Mouse (Mus musculus): ENCODE measurements around the gene Cnmd.

Cnmd gene

GRCm38 (mm10) chr14:79642063-79642462 lies 19.9 kb downstream of the Cnmd start:
- DNase-seq: no peak

GRCm38 (mm10) chr14:79636814-79637213 lies 25.2 kb downstream of the Cnmd start:
- peak; percentile 85 for DNase-seq

GRCm38 (mm10) chr14:79633196-79633595 lies 28.8 kb downstream of the Cnmd start:
- DNase-seq: peak; percentile 92

- no peak for DNase-seq
These were observed 29.6 kb downstream of the Cnmd start for GRCm38 (mm10) chr14:79632330-79632729.

GRCm38 (mm10) chr14:79621143-79621542 lies 40.8 kb downstream of the Cnmd start:
- no peak for DNase-seq

GRCm38 (mm10) chr14:79619802-79620201 lies 42.2 kb downstream of the Cnmd start:
- DNase-seq: no peak

GRCm38 (mm10) chr14:79617121-79617828 lies 44.7 kb downstream of the Cnmd start:
- peak; percentile 90 for DNase-seq

- no peak for DNase-seq
These were observed 53.7 kb downstream of the Cnmd start for GRCm38 (mm10) chr14:79608286-79608685.

GRCm38 (mm10) chr14:79607352-79607751 lies 54.6 kb downstream of the Cnmd start:
- DNase-seq: peak; percentile 75

GRCm38 (mm10) chr14:79606867-79607266 lies 55.1 kb downstream of the Cnmd start:
- no peak for DNase-seq

GRCm38 (mm10) chr14:79606392-79606791 lies 55.6 kb downstream of the Cnmd start:
- no peak for DNase-seq

GRCm38 (mm10) chr14:79605881-79606280 lies 56.1 kb downstream of the Cnmd start:
- DNase-seq: peak; percentile 90

GRCm38 (mm10) chr14:79596602-79597001 lies 65.4 kb downstream of the Cnmd start:
- no peak for DNase-seq

- peak; percentile 59 for DNase-seq
These were observed 67.9 kb downstream of the Cnmd start for GRCm38 (mm10) chr14:79594069-79594468.

- DNase-seq: no peak
These were observed 70.4 kb downstream of the Cnmd start for GRCm38 (mm10) chr14:79591611-79592010.

GRCm38 (mm10) chr14:79590916-79591315 lies 71.1 kb downstream of the Cnmd start:
- DNase-seq: no peak

GRCm38 (mm10) chr14:79589401-79589800 lies 72.6 kb downstream of the Cnmd start:
- DNase-seq: peak; percentile 80

- DNase-seq: peak; percentile 85
These were observed 73.4 kb downstream of the Cnmd start for GRCm38 (mm10) chr14:79588534-79588951.

- no peak for DNase-seq
These were observed 74.1 kb downstream of the Cnmd start for GRCm38 (mm10) chr14:79587852-79588229.

Data from heart, adult 11 months (tissue).